Comparison of ENCODE assay signal across 8 mouse cellular contexts in genomic region chr7:127480321-127480720, GRCm38 (mm10). TPM values are rescaled to one million over a fixed set of nuclear protein-coding genes. Genes with fewer than 3 reads are reported as not detected.
DNase-seq lines count a peak whose midpoint lies in the region; ATAC-seq and TF ChIP-seq lines count a peak whose summit lies in the region.

No protein-coding gene starts in this region.

- peaks cover 53% of the 10 kb centered on the region for H3K36me3 ChIP-seq in forebrain, embryonic 15.5 days
- peaks cover 39% of the 10 kb centered on the region for H3K36me3 ChIP-seq in liver, embryonic 11.5 days (ENCODE audit: control insufficient read depth, insufficient read depth, low read length)
- peaks cover 59% of the 10 kb centered on the region for H3K36me3 ChIP-seq in neural tube, embryonic 13.5 days

- peak overlapping the region; percentile 86 for H3K4me3 ChIP-seq in left cerebral cortex, adult 2 months
- peak overlapping the region; percentile 80 for H3K4me3 ChIP-seq in forebrain, embryonic 15.5 days
- H3K4me3 ChIP-seq in liver, embryonic 11.5 days (ENCODE audit: low read depth, low read length), result peak overlapping the region; percentile 95
- H3K4me3 ChIP-seq in neural tube, embryonic 13.5 days, result peak overlapping the region; percentile 98

- H3K4me2 ChIP-seq in forebrain, embryonic 15.5 days (replicated peaks), result peak overlapping the region; percentile 87
- H3K4me2 ChIP-seq in liver, embryonic 11.5 days, result peak overlapping the region; percentile 96
- peak overlapping the region; percentile 100 for H3K4me2 ChIP-seq in neural tube, embryonic 13.5 days

- intact Hi-C loops in left cerebral cortex, adult 2 months (cut with DNase I), result no loop called here
- intact Hi-C loops in left cerebral cortex, postnatal 14 days (cut with DNase I), result no loop called here

- WGBS in forebrain, embryonic 15.5 days, result 74% methylated on average over 2 of the region's 2 CpGs
- WGBS in liver, embryonic 11.5 days, result 33% methylated on average over 2 of the region's 2 CpGs
- 80% methylated on average over 2 of the region's 2 CpGs for WGBS in neural tube, embryonic 13.5 days

- DNase-seq in left cerebral cortex, adult 2 months (ENCODE audit: extremely low spot score in 1 of 2, low spot score in 2 of 2), result no peak
- no peak for DNase-seq in left cerebral cortex, adult 11 months (ENCODE audit: low spot score)
- DNase-seq in liver, embryonic 11.5 days (ENCODE audit: low spot score), result no peak
- DNase-seq in left cerebral cortex, postnatal 14 days (ENCODE audit: low spot score in 2 of 2), result no peak
- DNase-seq in adrenal gland, postnatal 4 days (ENCODE audit: low spot score in 2 of 2), result no peak
- no peak for DNase-seq in kidney, postnatal 10 days

- peak overlapping the region; percentile 100; the same call in 1 of the 2 replicates for H3K27ac ChIP-seq in left cerebral cortex, adult 2 months
- no peak overlapping the region for H3K27ac ChIP-seq in forebrain, embryonic 15.5 days (replicated peaks)
- H3K27ac ChIP-seq in liver, embryonic 11.5 days (ENCODE audit: low read depth, low read length), result peak overlapping the region; percentile 93; the same call in 1 of the 2 replicates
- H3K27ac ChIP-seq in neural tube, embryonic 13.5 days (replicated peaks), result 0 out of 2 replicates have a peak overlapping the region, but pooled peaks have one; percentile 96

- H3K9me3 ChIP-seq in forebrain, embryonic 15.5 days, result no peaks in the 10 kb centered on the region
- H3K9me3 ChIP-seq in liver, embryonic 11.5 days (ENCODE audit: control insufficient read depth, low read length), result no peaks in the 10 kb centered on the region
- H3K9me3 ChIP-seq in neural tube, embryonic 13.5 days, result no peaks in the 10 kb centered on the region

- no peak for TF ChIP-seq CTCF in left cerebral cortex, adult 2 months (IDR thresholded peaks at IDR 0.05)

- H3K27me3 ChIP-seq in forebrain, embryonic 15.5 days, result no peaks in the 10 kb centered on the region
- no peaks in the 10 kb centered on the region for H3K27me3 ChIP-seq in liver, embryonic 11.5 days (replicated peaks; ENCODE audit: control insufficient read depth, insufficient read depth, low read length)
- no peaks in the 10 kb centered on the region for H3K27me3 ChIP-seq in neural tube, embryonic 13.5 days

- H3K4me1 ChIP-seq in forebrain, embryonic 15.5 days, result peaks cover 33% of the 10 kb centered on the region
- H3K4me1 ChIP-seq in liver, embryonic 11.5 days (replicated peaks; ENCODE audit: control insufficient read depth, insufficient read depth, low read length), result peaks cover 24% of the 10 kb centered on the region
- H3K4me1 ChIP-seq in neural tube, embryonic 13.5 days (replicated peaks), result peaks cover 45% of the 10 kb centered on the region

- no peak for ATAC-seq in forebrain, embryonic 15.5 days (replicated peaks)
- no peak for ATAC-seq in liver, embryonic 11.5 days (replicated peaks; ENCODE audit: low FRiP score)
- no peak for ATAC-seq in neural tube, embryonic 13.5 days (ENCODE audit: low read depth)

- H3K9ac ChIP-seq in forebrain, embryonic 15.5 days (replicated peaks), result peak overlapping the region; percentile 92
- H3K9ac ChIP-seq in liver, embryonic 11.5 days (ENCODE audit: low read depth, low read length), result peak overlapping the region; percentile 93
- H3K9ac ChIP-seq in neural tube, embryonic 13.5 days, result peak overlapping the region; percentile 99

RNA-seq across cellular contexts. Expression of gene Fbrs, which starts 1.3 kb away (rescaled TPM):
- 10 to 100 TPM; 62.3 to 63.9 TPM for total RNA-seq in left cerebral cortex, adult 2 months (2021)
- polyA plus RNA-seq in forebrain, embryonic 15.5 days (2015; fragmentation: Nextera tagmentation; extraction: Ambion mirVana), result 12.7 and 13.2 TPM in 2 replicates
- polyA plus RNA-seq in liver, embryonic 11.5 days (2014; fragmentation: Nextera tagmentation; extraction: Ambion mirVana), result 8.9 and 12.4 TPM in 2 replicates
- polyA plus RNA-seq in neural tube, embryonic 13.5 days (2015; fragmentation: Nextera tagmentation; extraction: Ambion mirVana), result 12.1 and 12.6 TPM in 2 replicates
- 10 to 100 TPM; 52.9 to 66.0 TPM for total RNA-seq in left cerebral cortex, postnatal 14 days (2021)
- total RNA-seq in adrenal gland, postnatal 4 days (2021), result 10 to 100 TPM; 90.8 to 94.0 TPM

RNA-seq across cellular contexts. Expression of gene Prr14, which starts 20.9 kb away (rescaled TPM):
- 10 to 100 TPM; 28.4 to 33.4 TPM for total RNA-seq in left cerebral cortex, adult 2 months (2021)
- polyA plus RNA-seq in forebrain, embryonic 15.5 days (2015; fragmentation: Nextera tagmentation; extraction: Ambion mirVana), result 48.5 and 50.9 TPM in 2 replicates
- 39.0 and 40.6 TPM in 2 replicates for polyA plus RNA-seq in liver, embryonic 11.5 days (2014; fragmentation: Nextera tagmentation; extraction: Ambion mirVana)
- 42.4 and 44.5 TPM in 2 replicates for polyA plus RNA-seq in neural tube, embryonic 13.5 days (2015; fragmentation: Nextera tagmentation; extraction: Ambion mirVana)
- 10 to 100 TPM; 27.2 to 32.5 TPM for total RNA-seq in left cerebral cortex, postnatal 14 days (2021)
- 10 to 100 TPM; 52.3 to 54.8 TPM for total RNA-seq in adrenal gland, postnatal 4 days (2021)

RNA-seq across cellular contexts. Expression of gene Zfp689, which starts 31.4 kb away (rescaled TPM):
- total RNA-seq in left cerebral cortex, adult 2 months (2021), result 1 to 10 TPM; 5.5 to 6.7 TPM
- 16.2 and 17.1 TPM in 2 replicates for polyA plus RNA-seq in forebrain, embryonic 15.5 days (2015; fragmentation: Nextera tagmentation; extraction: Ambion mirVana)
- 4.5 and 5.3 TPM in 2 replicates for polyA plus RNA-seq in liver, embryonic 11.5 days (2014; fragmentation: Nextera tagmentation; extraction: Ambion mirVana)
- polyA plus RNA-seq in neural tube, embryonic 13.5 days (2015; fragmentation: Nextera tagmentation; extraction: Ambion mirVana), result 13.0 and 15.2 TPM in 2 replicates
- total RNA-seq in left cerebral cortex, postnatal 14 days (2021), result 1 to 10 TPM; 5.4 to 7.9 TPM
- total RNA-seq in adrenal gland, postnatal 4 days (2021), result 1 to 10 TPM; 7.3 to 7.4 TPM

RNA-seq across cellular contexts. Expression of gene Srcap, which starts 31.5 kb away (rescaled TPM):
- total RNA-seq in left cerebral cortex, adult 2 months (2021), result 100 to 1,000 TPM; 122 to 126 TPM
- polyA plus RNA-seq in forebrain, embryonic 15.5 days (2015; fragmentation: Nextera tagmentation; extraction: Ambion mirVana), result 54.1 and 64.2 TPM in 2 replicates
- 40.3 and 45.5 TPM in 2 replicates for polyA plus RNA-seq in liver, embryonic 11.5 days (2014; fragmentation: Nextera tagmentation; extraction: Ambion mirVana)
- polyA plus RNA-seq in neural tube, embryonic 13.5 days (2015; fragmentation: Nextera tagmentation; extraction: Ambion mirVana), result 50.1 and 56.1 TPM in 2 replicates
- total RNA-seq in left cerebral cortex, postnatal 14 days (2021), result 100 to 1,000 TPM; 112 to 114 TPM
- 100 to 1,000 TPM; 111 to 118 TPM for total RNA-seq in adrenal gland, postnatal 4 days (2021)

RNA-seq across cellular contexts. Expression of gene Gm42715, which starts 39.1 kb away (rescaled TPM):
- total RNA-seq in left cerebral cortex, adult 2 months (2021), result 10 to 100 TPM; 12.6 TPM
- 17.2 and 17.7 TPM in 2 replicates for polyA plus RNA-seq in forebrain, embryonic 15.5 days (2015; fragmentation: Nextera tagmentation; extraction: Ambion mirVana)
- 13.0 and 16.1 TPM in 2 replicates for polyA plus RNA-seq in liver, embryonic 11.5 days (2014; fragmentation: Nextera tagmentation; extraction: Ambion mirVana)
- 15.7 and 16.6 TPM in 2 replicates for polyA plus RNA-seq in neural tube, embryonic 13.5 days (2015; fragmentation: Nextera tagmentation; extraction: Ambion mirVana)
- total RNA-seq in left cerebral cortex, postnatal 14 days (2021), result 10 to 100 TPM in 1 of 2 experiments, 1 to 10 TPM in 1; 10.0 to 14.0 TPM
- 10 to 100 TPM; 26.4 to 27.5 TPM for total RNA-seq in adrenal gland, postnatal 4 days (2021)
